Mouse (Mus musculus): ENCODE results near the gene Nedd4. TPM values are rescaled to one million over a fixed set of nuclear protein-coding genes. Genes with fewer than 3 reads are reported as not detected.
A peak's percentile ranks its signal among the peaks of the same experiment; 100 is the strongest.

The Nedd4 gene
- polyA plus RNA-seq, 1 experiment = 195 TPM

DNA sequence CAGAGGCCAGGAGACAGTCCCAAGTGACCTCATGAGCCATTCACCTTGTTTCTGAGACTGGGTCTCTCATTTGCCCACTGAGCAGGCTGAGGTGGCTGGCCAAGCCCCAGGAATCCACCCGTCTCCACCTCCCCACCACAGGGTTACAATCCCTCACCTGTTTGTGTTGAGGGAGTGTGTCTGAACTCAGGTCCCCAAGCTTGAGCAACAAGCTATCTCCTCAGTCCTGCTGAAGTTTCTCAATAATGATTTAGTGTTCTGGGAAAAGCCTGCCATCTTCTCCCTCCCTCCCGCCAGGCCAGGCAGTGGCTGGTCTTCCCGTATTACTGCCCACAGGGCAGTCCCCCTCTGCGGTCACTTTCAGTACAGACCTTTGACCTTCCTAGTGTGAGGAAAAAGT lies 5.7 kb upstream of the Nedd4 start:
- Histone ChIP-seq H3ac (ENCODE audit: control insufficient read depth, insufficient read length) (no peak overlapping the region), H3K79me2 (ENCODE audit: control insufficient read depth, insufficient read depth) (no peaks in the 10 kb centered on the region), H3K4me3 (no peak overlapping the region), H3K27me3 (ENCODE audit: control insufficient read depth, insufficient read depth, insufficient read length) (no peaks in the 10 kb centered on the region), H3K36me3 (ENCODE audit: control insufficient read depth, insufficient read depth) (no peaks in the 10 kb centered on the region), H3K4me2 (ENCODE audit: low read depth) (no peak overlapping the region)
- TF ChIP-seq MYOG (IDR thresholded peaks at IDR 0.05; ENCODE audit: control insufficient read depth in 1 of 3, insufficient read depth in 1 of 3, insufficient read length in 2 of 3, low read depth in 2 of 3) (no peak), TCF12 (IDR thresholded peaks at IDR 0.05; ENCODE audit: insufficient read depth, poor library complexity, severe bottlenecking) (no peak), POLR2A (IDR thresholded peaks at IDR 0.05; ENCODE audit: insufficient read length, low read depth) (no peak), REST (IDR thresholded peaks at IDR 0.05; ENCODE audit: insufficient read depth, insufficient read length) (no peak), MYOD1 (IDR thresholded peaks at IDR 0.05; ENCODE audit: control insufficient read depth in 1 of 3, insufficient read length in 2 of 3, low read depth in 2 of 3) (no peak), TCF3 (IDR thresholded peaks at IDR 0.05; ENCODE audit: insufficient read length, low read depth) (no peak), SRF (IDR thresholded peaks at IDR 0.05; ENCODE audit: control insufficient read depth, insufficient read length, low read depth) (no peak), E2F4 (IDR thresholded peaks at IDR 0.05; ENCODE audit: insufficient read depth) (no peak), POLR2AphosphoS2 (IDR thresholded peaks at IDR 0.05; ENCODE audit: insufficient read length, low read depth) (no peak)

GRCm38 (mm10) chr9:72656940-72657339 lies 5.2 kb upstream of the Nedd4 start:
- H3K36me3 ChIP-seq (ENCODE audit: control insufficient read depth, insufficient read depth) = no peaks in the 10 kb centered on the region
- no peak overlapping the region for H3ac ChIP-seq (ENCODE audit: control insufficient read depth, insufficient read length)
- no peak for TF ChIP-seq TCF12 (IDR thresholded peaks at IDR 0.05; ENCODE audit: insufficient read depth, poor library complexity, severe bottlenecking)
- H3K4me2 ChIP-seq (ENCODE audit: low read depth) = no peak overlapping the region
- no peaks in the 10 kb centered on the region for H3K79me2 ChIP-seq (ENCODE audit: control insufficient read depth, insufficient read depth)
- no peak overlapping the region for H3K4me3 ChIP-seq
- no peaks in the 10 kb centered on the region for H3K27me3 ChIP-seq (ENCODE audit: control insufficient read depth, insufficient read depth, insufficient read length)

DNA sequence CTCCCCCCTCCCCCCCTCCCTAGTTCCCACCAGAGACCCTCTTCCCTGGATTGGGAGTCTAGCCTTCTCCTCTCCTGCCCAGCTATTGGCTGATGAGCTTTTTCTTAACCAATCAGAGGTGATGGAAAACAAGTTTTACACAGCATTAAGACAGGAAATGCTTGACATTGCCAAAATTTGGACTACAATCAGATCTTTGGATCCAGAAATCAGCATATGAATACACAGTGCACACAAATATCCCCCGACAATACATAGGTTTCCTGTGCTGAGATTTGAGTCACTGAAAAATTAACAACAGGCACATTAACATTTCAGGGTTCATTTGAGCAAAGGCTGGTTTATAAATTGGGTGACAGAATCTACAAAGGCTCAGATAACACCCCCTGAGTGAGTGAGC lies 4.5 kb upstream of the Nedd4 start:
- Histone ChIP-seq H3K4me2 (ENCODE audit: low read depth) (no peak overlapping the region), H3K27me3 (ENCODE audit: control insufficient read depth, insufficient read depth, insufficient read length) (no peaks in the 10 kb centered on the region), H3K79me2 (ENCODE audit: control insufficient read depth, insufficient read depth) (peaks cover 5% of the 10 kb centered on the region), H3ac (ENCODE audit: control insufficient read depth, insufficient read length) (no peak overlapping the region), H3K4me3 (no peak overlapping the region), H3K36me3 (ENCODE audit: control insufficient read depth, insufficient read depth) (no peaks in the 10 kb centered on the region)
- TF ChIP-seq REST (IDR thresholded peaks at IDR 0.05; ENCODE audit: insufficient read depth, insufficient read length) (no peak), MAX (IDR thresholded peaks at IDR 0.05; ENCODE audit: low read depth) (no peak), MYOD1 (IDR thresholded peaks at IDR 0.05; ENCODE audit: control insufficient read depth in 1 of 3, insufficient read length in 2 of 3, low read depth in 2 of 3) (no peak), USF1 (IDR thresholded peaks at IDR 0.05; ENCODE audit: low read depth) (no peak), SRF (IDR thresholded peaks at IDR 0.05; ENCODE audit: control insufficient read depth, insufficient read length, low read depth) (no peak)

DNA sequence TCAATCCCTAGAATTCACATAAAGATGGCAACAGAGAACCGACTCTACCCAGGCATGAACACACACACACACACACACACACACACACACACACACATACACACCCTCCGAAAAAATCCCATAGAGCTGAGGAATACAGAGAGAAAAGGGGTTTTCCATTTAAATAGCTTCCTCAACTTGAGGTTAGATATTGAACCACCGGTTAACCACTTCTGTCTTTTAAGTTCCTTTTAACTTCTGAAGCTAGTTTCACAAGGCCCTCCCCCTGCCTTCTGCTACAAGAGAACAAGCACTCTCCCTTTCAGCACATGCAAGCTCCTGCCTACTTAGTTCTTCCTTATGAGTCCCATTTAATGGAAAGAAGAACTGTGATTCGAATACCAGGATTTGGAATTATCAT lies 2.0 kb upstream of the Nedd4 start:
- Histone ChIP-seq H3K4me2 (ENCODE audit: low read depth) (no peak overlapping the region), H3K36me3 (ENCODE audit: control insufficient read depth, insufficient read depth) (peaks cover 6% of the 10 kb centered on the region), H3K4me3 (no peak overlapping the region), H3K79me2 (ENCODE audit: control insufficient read depth, insufficient read depth) (peaks cover 29% of the 10 kb centered on the region), H3ac (ENCODE audit: control insufficient read depth, insufficient read length) (no peak overlapping the region), H3K27me3 (ENCODE audit: control insufficient read depth, insufficient read depth, insufficient read length) (no peaks in the 10 kb centered on the region)
- TF ChIP-seq MAX (IDR thresholded peaks at IDR 0.05; ENCODE audit: low read depth) = no peak
- TF ChIP-seq POLR2AphosphoS2 (IDR thresholded peaks at IDR 0.05; ENCODE audit: insufficient read length, low read depth) = no peak
- TF ChIP-seq CEBPB (IDR thresholded peaks at IDR 0.05; ENCODE audit: insufficient read depth, poor library complexity, severe bottlenecking) = no peak
- TF ChIP-seq SRF (IDR thresholded peaks at IDR 0.05; ENCODE audit: control insufficient read depth, insufficient read length, low read depth) = no peak
- no peak for TF ChIP-seq MYOD1 (IDR thresholded peaks at IDR 0.05; ENCODE audit: control insufficient read depth in 1 of 3, insufficient read length in 2 of 3, low read depth in 2 of 3)
- no peak for TF ChIP-seq E2F4 (IDR thresholded peaks at IDR 0.05; ENCODE audit: insufficient read depth)
- TF ChIP-seq TCF12 (IDR thresholded peaks at IDR 0.05; ENCODE audit: insufficient read depth, poor library complexity, severe bottlenecking) = no peak
- no peak for TF ChIP-seq USF1 (IDR thresholded peaks at IDR 0.05; ENCODE audit: low read depth)
- TF ChIP-seq REST (IDR thresholded peaks at IDR 0.05; ENCODE audit: insufficient read depth, insufficient read length) = no peak
- no peak for TF ChIP-seq POLR2A (IDR thresholded peaks at IDR 0.05; ENCODE audit: insufficient read length, low read depth)
- no peak for TF ChIP-seq MYOG (IDR thresholded peaks at IDR 0.05; ENCODE audit: control insufficient read depth in 1 of 3, insufficient read depth in 1 of 3, insufficient read length in 2 of 3, low read depth in 2 of 3)
- TF ChIP-seq TCF3 (IDR thresholded peaks at IDR 0.05; ENCODE audit: insufficient read length, low read depth) = no peak

DNA sequence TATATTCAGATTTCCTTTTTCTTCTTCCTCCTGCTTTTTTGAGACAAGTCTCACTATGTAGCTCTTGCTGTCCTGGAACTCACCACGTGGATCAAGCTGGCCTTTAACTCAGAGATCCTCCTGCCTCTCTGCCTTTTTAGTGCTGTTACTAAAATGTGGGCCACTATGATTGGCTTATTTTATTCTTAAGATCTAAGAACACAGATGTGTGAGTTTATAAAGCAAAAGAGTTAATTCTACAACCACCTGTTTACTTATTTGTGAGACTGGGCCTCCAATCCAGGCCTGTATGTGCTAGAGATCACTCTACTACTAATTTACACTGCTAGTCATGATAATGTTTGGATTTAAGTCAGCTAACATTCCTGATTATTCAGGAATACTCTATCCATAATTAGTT lies 1.2 kb upstream of the Nedd4 start:
- Histone ChIP-seq H3ac (ENCODE audit: control insufficient read depth, insufficient read length) (no peak overlapping the region), H3K27me3 (ENCODE audit: control insufficient read depth, insufficient read depth, insufficient read length) (no peaks in the 10 kb centered on the region), H3K79me2 (ENCODE audit: control insufficient read depth, insufficient read depth) (peaks cover 37% of the 10 kb centered on the region), H3K4me3 (peak overlapping the region; percentile 89), H3K36me3 (ENCODE audit: control insufficient read depth, insufficient read depth) (peaks cover 11% of the 10 kb centered on the region), H3K4me2 (ENCODE audit: low read depth) (peak overlapping the region; percentile 79)
- no peak for TF ChIP-seq USF1 (IDR thresholded peaks at IDR 0.05; ENCODE audit: low read depth)
- no peak for TF ChIP-seq MAX (IDR thresholded peaks at IDR 0.05; ENCODE audit: low read depth)
- no peak for TF ChIP-seq POLR2A (IDR thresholded peaks at IDR 0.05; ENCODE audit: insufficient read length, low read depth)
- no peak for TF ChIP-seq POLR2AphosphoS2 (IDR thresholded peaks at IDR 0.05; ENCODE audit: insufficient read length, low read depth)
- TF ChIP-seq CEBPB (IDR thresholded peaks at IDR 0.05; ENCODE audit: insufficient read depth, poor library complexity, severe bottlenecking) = no peak
- TF ChIP-seq TCF12 (IDR thresholded peaks at IDR 0.05; ENCODE audit: insufficient read depth, poor library complexity, severe bottlenecking) = no peak
- TF ChIP-seq MYOD1 (IDR thresholded peaks at IDR 0.05; ENCODE audit: control insufficient read depth in 1 of 3, insufficient read length in 2 of 3, low read depth in 2 of 3) = no peak
- no peak for TF ChIP-seq SRF (IDR thresholded peaks at IDR 0.05; ENCODE audit: control insufficient read depth, insufficient read length, low read depth)
- TF ChIP-seq TCF3 (IDR thresholded peaks at IDR 0.05; ENCODE audit: insufficient read length, low read depth) = no peak
- no peak for TF ChIP-seq MYOG (IDR thresholded peaks at IDR 0.05; ENCODE audit: control insufficient read depth in 1 of 3, insufficient read depth in 1 of 3, insufficient read length in 2 of 3, low read depth in 2 of 3)
- no peak for TF ChIP-seq REST (IDR thresholded peaks at IDR 0.05; ENCODE audit: insufficient read depth, insufficient read length)
- TF ChIP-seq E2F4 (IDR thresholded peaks at IDR 0.05; ENCODE audit: insufficient read depth) = no peak
